Mouse (Mus musculus): ENCODE data around the gene Pde4b. TPM values are rescaled to one million over a fixed set of nuclear protein-coding genes. Genes with fewer than 3 reads are reported as not detected.
A peak's percentile ranks its signal among the peaks of the same experiment; 100 is the strongest.

The Pde4b gene
- polyA plus RNA-seq, 1 experiment from 2014 or later: 49.4 TPM

DNA sequence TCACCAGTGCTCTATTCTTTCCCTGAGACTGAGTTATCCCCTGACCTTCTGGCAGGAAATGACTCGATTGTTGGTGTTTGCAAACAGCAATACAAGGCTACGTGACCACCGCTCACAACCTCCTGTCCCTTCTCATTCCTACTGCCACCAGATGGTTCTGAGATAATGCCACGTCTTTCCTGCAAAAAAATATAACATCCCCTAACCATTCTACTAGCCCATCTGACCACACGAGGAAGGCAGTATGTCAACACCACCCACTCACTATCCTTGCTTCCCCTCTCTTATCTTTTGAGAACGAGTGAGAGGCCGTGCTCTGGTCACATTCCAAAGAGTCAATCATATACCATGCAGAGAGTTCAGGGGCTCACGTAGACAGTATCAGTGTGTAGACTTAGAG lies 548.6 kb downstream of the Pde4b start:
- 94% methylated on average over 8 of the region's 8 CpGs for WGBS
- Histone ChIP-seq H3K4me1 (ENCODE audit: control insufficient read depth, insufficient read depth, low read length) (0 out of 2 replicates have a peak, but pooled peaks cover 5% of the 10 kb centered on the region), H3K27ac (replicated peaks; ENCODE audit: low read depth, low read length) (no peak overlapping the region), H3K27me3 (ENCODE audit: control insufficient read depth, insufficient read depth, low read length) (no peaks in the 10 kb centered on the region), H3K4me3 (replicated peaks; ENCODE audit: low read depth, low read length) (no peak overlapping the region), H3K9ac (replicated peaks; ENCODE audit: low read length) (no peak overlapping the region), H3K4me2 (ENCODE audit: low read length) (no peak overlapping the region), H3K36me3 (ENCODE audit: control insufficient read depth, insufficient read depth, low read length) (no peaks in the 10 kb centered on the region), H3K9me3 (ENCODE audit: control insufficient read depth, low read length) (no peaks in the 10 kb centered on the region)
- ATAC-seq (ENCODE audit: low FRiP score, low TSS enrichment): no peak
- DNase-seq: no peak

DNA sequence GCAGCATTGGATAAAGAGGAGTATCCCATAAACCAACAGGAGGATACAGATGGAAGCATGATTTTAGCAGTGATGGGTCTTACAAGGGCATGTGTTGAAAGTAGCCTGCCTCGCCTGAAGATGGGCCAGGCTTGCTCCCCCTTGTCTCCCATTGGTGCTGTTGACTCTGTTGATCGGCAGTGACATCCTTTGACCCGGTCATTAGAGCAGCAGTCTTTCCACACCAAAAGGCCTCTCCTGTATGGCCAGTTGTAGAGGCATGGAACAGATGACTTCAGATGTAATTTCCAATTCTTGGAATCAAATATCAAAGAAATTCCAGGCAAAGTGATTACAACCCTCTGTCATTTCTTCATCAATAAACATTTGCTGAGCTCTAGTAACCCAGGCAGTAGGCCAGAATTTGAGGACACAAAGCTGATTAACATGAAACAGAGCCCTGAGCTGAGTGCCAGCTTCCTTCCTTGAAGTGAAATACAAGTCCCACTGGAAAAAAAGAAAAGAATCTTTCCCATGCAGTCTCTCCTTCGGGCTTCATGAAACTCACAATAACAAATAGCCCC lies 550.1 kb downstream of the Pde4b start:
- no peak overlapping the region for H3K4me3 ChIP-seq (replicated peaks; ENCODE audit: low read depth, low read length)
- no peaks in the 10 kb centered on the region for H3K4me1 ChIP-seq (ENCODE audit: control insufficient read depth, insufficient read depth, low read length)
- DNase-seq: peak; percentile 27
- no peak overlapping the region for H3K9ac ChIP-seq (replicated peaks; ENCODE audit: low read length)
- no peaks in the 10 kb centered on the region for H3K27me3 ChIP-seq (ENCODE audit: control insufficient read depth, insufficient read depth, low read length)
- ATAC-seq (ENCODE audit: low FRiP score, low TSS enrichment): no peak
- no peaks in the 10 kb centered on the region for H3K36me3 ChIP-seq (ENCODE audit: control insufficient read depth, insufficient read depth, low read length)
- no peak overlapping the region for H3K27ac ChIP-seq (replicated peaks; ENCODE audit: low read depth, low read length)
- no peak overlapping the region for H3K4me2 ChIP-seq (ENCODE audit: low read length)
- H3K9me3 ChIP-seq (ENCODE audit: control insufficient read depth, low read length): no peaks in the 10 kb centered on the region
- WGBS: 85% methylated on average over 4 of the region's 4 CpGs

DNA sequence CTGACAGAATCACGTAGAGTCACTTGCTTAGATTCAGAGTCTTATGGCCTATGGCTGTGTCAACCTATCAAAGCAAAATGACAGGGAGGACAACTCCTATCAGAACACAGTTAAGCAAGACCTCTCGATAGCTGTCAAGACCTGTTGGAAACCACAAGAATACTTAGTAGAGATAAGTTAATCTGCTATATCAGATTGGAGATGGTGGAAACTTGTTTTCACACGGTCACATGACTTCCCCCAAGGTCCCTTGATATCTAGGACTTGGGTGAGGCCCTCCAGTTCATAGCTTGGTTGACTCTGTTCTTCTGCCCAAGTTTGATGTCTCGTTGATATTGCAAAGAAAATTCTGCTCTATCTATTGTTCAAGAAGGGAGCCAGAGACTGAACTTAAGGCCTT lies 553.6 kb downstream of the Pde4b start:
- Histone ChIP-seq H3K4me3 (replicated peaks; ENCODE audit: low read depth, low read length) (no peak overlapping the region), H3K27ac (replicated peaks; ENCODE audit: low read depth, low read length) (no peak overlapping the region), H3K4me1 (ENCODE audit: control insufficient read depth, insufficient read depth, low read length) (no peaks in the 10 kb centered on the region), H3K36me3 (ENCODE audit: control insufficient read depth, insufficient read depth, low read length) (no peaks in the 10 kb centered on the region), H3K9me3 (ENCODE audit: control insufficient read depth, low read length) (no peaks in the 10 kb centered on the region), H3K4me2 (ENCODE audit: low read length) (no peak overlapping the region), H3K9ac (replicated peaks; ENCODE audit: low read length) (no peak overlapping the region), H3K27me3 (ENCODE audit: control insufficient read depth, insufficient read depth, low read length) (no peaks in the 10 kb centered on the region)
- DNase-seq (no peak), ATAC-seq (ENCODE audit: low FRiP score, low TSS enrichment) (no peak)
- 86% methylated on average over 4 of the region's 4 CpGs for WGBS

DNA sequence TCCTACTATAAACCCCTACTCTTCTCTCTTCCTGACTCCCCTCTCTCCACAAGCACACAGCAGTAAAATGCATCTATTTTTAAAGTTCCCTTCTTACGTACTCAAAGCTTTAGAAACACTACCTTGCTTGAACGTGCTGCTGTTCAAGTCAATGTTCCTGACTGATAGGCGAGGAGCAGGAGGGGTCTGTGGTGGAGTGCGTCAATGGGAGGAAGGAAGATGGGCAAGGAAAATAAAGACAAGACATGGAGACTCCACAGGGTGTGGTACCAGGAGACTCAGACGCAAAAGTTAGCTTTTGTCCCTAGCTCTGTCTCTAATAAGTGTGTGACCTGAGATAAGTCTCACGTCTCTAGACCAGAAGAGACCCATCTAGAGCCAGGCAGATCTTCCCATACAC lies 556.7 kb downstream of the Pde4b start:
- WGBS: 82% methylated on average over 6 of the region's 6 CpGs
- no peaks in the 10 kb centered on the region for H3K9me3 ChIP-seq (ENCODE audit: control insufficient read depth, low read length)
- no peaks in the 10 kb centered on the region for H3K36me3 ChIP-seq (ENCODE audit: control insufficient read depth, insufficient read depth, low read length)
- ATAC-seq (ENCODE audit: low FRiP score, low TSS enrichment) (no peak), DNase-seq (no peak)
- H3K4me3 ChIP-seq (replicated peaks; ENCODE audit: low read depth, low read length): no peak overlapping the region
- H3K27me3 ChIP-seq (ENCODE audit: control insufficient read depth, insufficient read depth, low read length): no peaks in the 10 kb centered on the region
- no peaks in the 10 kb centered on the region for H3K4me1 ChIP-seq (ENCODE audit: control insufficient read depth, insufficient read depth, low read length)
- H3K4me2 ChIP-seq (ENCODE audit: low read length): no peak overlapping the region
- H3K27ac ChIP-seq (replicated peaks; ENCODE audit: low read depth, low read length): no peak overlapping the region
- no peak overlapping the region for H3K9ac ChIP-seq (replicated peaks; ENCODE audit: low read length)

DNA sequence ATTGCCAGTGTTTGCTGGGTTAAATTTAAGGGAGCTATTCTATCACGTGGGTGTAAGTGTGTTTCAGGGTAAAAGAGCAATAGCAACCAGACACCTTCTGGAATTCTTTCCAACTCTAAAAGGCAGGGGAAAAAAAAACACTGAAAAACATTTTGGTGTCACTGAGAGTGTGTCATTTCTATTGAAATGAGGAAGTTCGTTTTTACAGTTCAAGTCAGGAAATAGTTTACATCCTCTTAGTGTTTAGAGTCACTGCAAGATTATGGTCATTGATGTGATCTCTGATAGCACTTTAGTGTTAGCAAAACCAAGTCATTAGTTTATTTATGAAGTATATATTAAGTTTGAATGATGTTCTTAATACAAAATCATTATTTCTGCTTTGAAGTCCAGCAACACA lies 559.7 kb downstream of the Pde4b start:
- H3K4me1 ChIP-seq (ENCODE audit: control insufficient read depth, insufficient read depth, low read length): no peaks in the 10 kb centered on the region
- no peak for DNase-seq
- H3K9ac ChIP-seq (replicated peaks; ENCODE audit: low read length): no peak overlapping the region
- no peak overlapping the region for H3K4me3 ChIP-seq (replicated peaks; ENCODE audit: low read depth, low read length)
- 79% methylated on average over 2 of the region's 2 CpGs for WGBS
- no peak overlapping the region for H3K27ac ChIP-seq (replicated peaks; ENCODE audit: low read depth, low read length)
- H3K27me3 ChIP-seq (ENCODE audit: control insufficient read depth, insufficient read depth, low read length): no peaks in the 10 kb centered on the region
- no peak for ATAC-seq (ENCODE audit: low FRiP score, low TSS enrichment)
- no peaks in the 10 kb centered on the region for H3K9me3 ChIP-seq (ENCODE audit: control insufficient read depth, low read length)
- no peaks in the 10 kb centered on the region for H3K36me3 ChIP-seq (ENCODE audit: control insufficient read depth, insufficient read depth, low read length)
- H3K4me2 ChIP-seq (ENCODE audit: low read length): no peak overlapping the region

DNA sequence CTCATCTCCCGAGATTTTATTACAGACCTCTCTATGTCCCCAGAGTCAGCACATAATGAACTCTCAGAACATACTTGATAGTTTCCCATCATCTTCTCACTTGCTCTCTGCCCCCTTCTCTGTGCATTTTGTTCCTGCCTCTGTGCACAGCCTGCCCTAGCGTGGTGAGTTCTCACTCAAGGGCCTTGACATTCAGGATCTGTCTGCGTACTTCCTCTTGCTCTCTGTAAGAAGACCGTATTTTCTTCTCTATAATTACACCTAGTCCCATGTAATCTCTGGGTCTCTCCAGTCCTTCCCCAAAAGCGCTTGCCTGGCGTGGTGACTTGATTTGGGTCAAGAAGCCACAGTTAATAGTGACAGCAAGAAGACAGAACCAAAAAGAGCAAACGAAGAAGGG lies 568.0 kb downstream of the Pde4b start:
- ATAC-seq (ENCODE audit: low FRiP score, low TSS enrichment) (no peak), DNase-seq (no peak)
- H3K27ac ChIP-seq (replicated peaks; ENCODE audit: low read depth, low read length): no peak overlapping the region
- 90% methylated on average over 7 of the region's 7 CpGs for WGBS
- no peaks in the 10 kb centered on the region for H3K36me3 ChIP-seq (ENCODE audit: control insufficient read depth, insufficient read depth, low read length)
- no peak overlapping the region for H3K4me2 ChIP-seq (ENCODE audit: low read length)
- H3K27me3 ChIP-seq (ENCODE audit: control insufficient read depth, insufficient read depth, low read length): no peaks in the 10 kb centered on the region
- H3K9me3 ChIP-seq (ENCODE audit: control insufficient read depth, low read length): no peaks in the 10 kb centered on the region
- no peaks in the 10 kb centered on the region for H3K4me1 ChIP-seq (ENCODE audit: control insufficient read depth, insufficient read depth, low read length)
- H3K4me3 ChIP-seq (replicated peaks; ENCODE audit: low read depth, low read length): no peak overlapping the region
- no peak overlapping the region for H3K9ac ChIP-seq (replicated peaks; ENCODE audit: low read length)

DNA sequence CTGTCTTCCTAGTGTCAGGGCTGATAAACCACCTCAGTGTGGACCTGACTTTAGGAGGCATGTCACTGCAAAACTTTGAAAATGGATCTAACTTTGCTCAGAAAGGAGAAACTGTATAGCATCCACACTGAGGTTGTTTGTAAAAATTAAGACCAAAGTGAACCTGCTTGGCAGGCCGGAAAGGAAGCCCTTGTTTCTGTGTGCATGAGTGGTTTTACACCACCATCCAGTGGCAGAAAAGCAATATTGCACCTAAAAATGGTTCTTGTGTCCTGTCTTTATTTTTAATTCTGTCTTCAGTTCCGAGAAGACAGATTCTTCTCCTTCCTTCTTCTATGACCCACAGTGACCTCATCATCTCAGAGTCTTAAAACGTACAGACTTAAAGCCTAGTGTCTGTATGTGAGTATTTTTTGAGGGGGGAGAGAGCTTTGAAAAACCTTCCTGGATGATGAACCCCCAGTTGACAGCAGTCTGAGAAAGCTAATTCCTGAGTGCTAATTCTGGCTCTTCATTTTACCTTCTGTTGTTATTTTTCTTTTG lies 569.2 kb downstream of the Pde4b start:
- no peak overlapping the region for H3K27ac ChIP-seq (replicated peaks; ENCODE audit: low read depth, low read length)
- no peak; the same call in 1 of the 2 replicates for ATAC-seq (ENCODE audit: low FRiP score, low TSS enrichment)
- WGBS: 10% methylated on average over 3 of the region's 3 CpGs
- no peaks in the 10 kb centered on the region for H3K9me3 ChIP-seq (ENCODE audit: control insufficient read depth, low read length)
- no peaks in the 10 kb centered on the region for H3K27me3 ChIP-seq (ENCODE audit: control insufficient read depth, insufficient read depth, low read length)
- H3K4me1 ChIP-seq (ENCODE audit: control insufficient read depth, insufficient read depth, low read length): no peaks in the 10 kb centered on the region
- H3K4me3 ChIP-seq (replicated peaks; ENCODE audit: low read depth, low read length): no peak overlapping the region
- no peaks in the 10 kb centered on the region for H3K36me3 ChIP-seq (ENCODE audit: control insufficient read depth, insufficient read depth, low read length)
- peak; percentile 89 for DNase-seq
- no peak overlapping the region for H3K4me2 ChIP-seq (ENCODE audit: low read length)
- no peak overlapping the region for H3K9ac ChIP-seq (replicated peaks; ENCODE audit: low read length)

Other genes starting within 250 kb of the Pde4b start
- not detected in 2 replicates for gene B020004J07Rik, start 243.5 kb upstream of the Pde4b start, polyA plus RNA-seq (2014; fragmentation: Nextera tagmentation; extraction: Ambion mirVana)
- not detected in 2 replicates for gene C130073F10Rik, start 193.8 kb upstream of the Pde4b start, polyA plus RNA-seq (2014; fragmentation: Nextera tagmentation; extraction: Ambion mirVana)
- not detected in 2 replicates for gene Gm12800, start 178.4 kb upstream of the Pde4b start, polyA plus RNA-seq (2014; fragmentation: Nextera tagmentation; extraction: Ambion mirVana)
- not detected in 2 replicates for gene Gm12794, start 147.1 kb upstream of the Pde4b start, polyA plus RNA-seq (2014; fragmentation: Nextera tagmentation; extraction: Ambion mirVana)
- gene Gm12790, start 106.5 kb upstream of the Pde4b start, polyA plus RNA-seq (2014; fragmentation: Nextera tagmentation; extraction: Ambion mirVana): not detected in 2 replicates
- gene Gm12789, start 100.9 kb upstream of the Pde4b start, polyA plus RNA-seq (2014; fragmentation: Nextera tagmentation; extraction: Ambion mirVana): not detected in 2 replicates

Measured in midbrain, embryonic 14.5 days (tissue).